Mouse (Mus musculus) adipocyte (in vitro differentiated cells): ENCODE data around the gene Krt18.
A peak's percentile ranks its signal among the peaks of the same experiment; 100 is the strongest.
"Not testable (repeated sequence)": the region's sequence is repeated elsewhere in the genome, so short reads cannot be mapped to it uniquely, and the experiment has no call there.

Experiments
- DNase-seq: peaks from one replicate; pipeline ENCODE4 v3.0.0-alpha.2; 2016; ENCODE audit warnings: low spot score

Krt18 gene

GRCm38 (mm10) chr15:102065661-102066325, 37.8 kb downstream of the Krt18 start:
- peak; percentile 98 for DNase-seq

GRCm38 (mm10) chr15:102070476-102071467, 42.8 kb downstream of the Krt18 start:
- DNase-seq: no peak

GRCm38 (mm10) chr15:102072963-102073558, 45.1 kb downstream of the Krt18 start:
- DNase-seq: no peak

GRCm38 (mm10) chr15:102073559-102074069, 45.6 kb downstream of the Krt18 start, which contains the start of gene Eif4b:
TSS of gene Eif4b (plus strand) at chr15:102073773.
- peak; percentile 100 for DNase-seq

DNA sequence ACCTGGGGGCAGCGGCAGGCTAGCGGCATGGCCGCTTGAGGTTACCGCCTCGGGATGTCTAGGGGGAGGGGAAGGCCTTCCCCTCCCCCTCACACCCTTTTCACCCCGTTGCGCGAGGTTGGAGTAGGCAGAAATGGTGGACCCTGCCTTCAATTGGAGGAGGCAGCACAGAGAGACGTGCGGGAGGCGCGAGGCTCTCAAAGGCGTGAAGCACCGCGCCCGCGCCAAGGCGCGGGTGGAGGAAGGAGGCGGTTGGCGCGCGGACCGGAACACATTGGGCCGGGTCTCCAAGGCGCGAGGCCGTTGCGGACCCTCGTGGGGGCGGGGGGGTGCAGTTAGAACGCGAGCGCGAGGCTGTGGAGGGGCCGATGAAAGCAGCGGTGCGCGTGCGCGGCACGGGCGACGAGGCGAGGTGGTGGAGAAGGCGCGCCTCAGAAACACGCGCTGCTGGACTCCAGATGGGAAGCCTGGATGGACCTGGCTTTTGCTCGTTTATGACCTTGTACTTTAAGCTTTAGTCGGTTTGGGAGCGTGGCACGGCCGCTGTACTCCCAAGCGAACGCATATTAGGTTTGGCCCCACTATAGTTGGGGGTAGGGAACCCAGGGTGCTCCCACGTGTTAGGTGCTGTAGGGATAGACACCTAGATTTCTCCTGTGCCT, 46.2 kb downstream of the Krt18 start:
- DNase-seq: peak; percentile 58

DNA sequence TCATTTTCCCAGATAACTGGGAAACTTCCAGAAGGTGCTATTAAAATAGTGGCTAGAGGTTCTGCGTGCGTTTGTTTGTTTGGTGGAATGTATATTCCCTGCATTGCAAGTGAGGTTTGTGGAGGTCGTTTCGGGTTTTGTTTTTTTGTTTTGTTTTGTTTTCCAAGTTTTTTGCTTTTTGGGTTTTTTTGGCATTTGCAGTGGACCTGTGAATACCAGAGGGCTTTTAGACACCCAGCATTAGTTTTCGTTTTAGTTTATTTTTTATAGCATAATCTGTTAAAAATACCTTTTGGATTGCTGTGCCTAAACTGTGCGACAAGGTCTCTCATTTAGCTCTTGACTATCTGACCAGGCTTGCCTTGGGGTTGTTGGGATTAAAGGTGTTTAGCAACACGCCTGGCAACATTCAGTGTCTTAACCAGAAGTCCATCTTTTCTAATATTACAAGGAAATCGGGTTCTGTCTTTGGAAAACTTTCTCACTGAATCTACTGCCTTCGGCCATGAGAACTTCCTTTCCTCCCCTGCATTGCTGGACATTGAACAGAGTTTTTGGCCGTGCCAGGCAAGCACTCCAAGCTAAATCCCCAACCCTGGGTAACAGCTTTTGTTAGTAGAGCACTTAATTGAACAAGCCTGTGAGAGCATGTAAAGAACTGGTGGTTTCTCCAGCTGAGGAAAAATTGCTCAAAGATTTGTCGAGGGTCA, 47.1 kb downstream of the Krt18 start:
- peak; percentile 50 for DNase-seq

DNA sequence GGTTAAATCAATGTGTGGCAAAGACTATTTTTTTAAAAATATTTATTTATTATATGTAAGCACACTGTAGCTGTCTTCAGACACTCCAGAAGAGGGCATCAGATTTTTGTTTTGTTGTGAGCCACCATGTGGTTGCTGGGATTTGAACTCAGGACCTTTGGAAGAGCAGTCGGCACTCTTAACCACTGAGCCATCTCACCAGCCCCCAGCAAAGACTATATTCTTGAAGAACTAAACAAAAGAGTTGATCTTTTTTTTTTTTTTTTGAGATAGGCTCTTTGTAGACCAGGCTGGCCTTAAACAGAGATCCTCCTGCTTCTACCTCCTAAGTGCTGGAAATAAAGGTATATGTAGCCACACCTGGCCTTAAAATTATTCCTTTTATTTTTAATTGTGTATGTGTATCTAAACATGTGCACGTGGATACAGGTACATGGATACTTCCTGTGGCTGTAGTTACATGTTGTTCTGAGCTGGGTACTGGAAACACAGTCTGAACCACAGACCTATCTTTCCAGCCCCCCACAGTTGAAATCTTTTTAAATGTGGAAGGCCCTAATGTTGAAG, 49.2 kb downstream of the Krt18 start:
- DNase-seq: no peak

DNA sequence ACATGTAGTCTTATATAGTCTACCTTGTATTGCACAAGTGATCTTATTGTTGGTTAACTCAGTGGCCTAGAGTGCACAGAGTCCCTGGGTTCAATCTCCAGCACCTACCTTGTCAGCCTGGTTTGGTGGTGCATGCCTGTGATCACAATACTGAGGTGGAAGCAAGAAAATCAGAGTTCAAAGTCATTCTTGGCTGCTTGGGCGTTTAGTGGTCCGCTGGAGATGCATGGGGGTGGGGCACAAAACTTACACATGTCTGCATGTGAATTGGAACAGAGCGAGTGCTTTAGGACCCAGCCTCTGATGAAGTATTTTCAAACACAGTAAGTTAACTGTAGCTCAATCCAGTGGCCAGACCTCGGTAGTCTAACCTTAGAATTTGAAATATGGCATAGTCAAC, 51.2 kb downstream of the Krt18 start:
- no peak for DNase-seq

DNA sequence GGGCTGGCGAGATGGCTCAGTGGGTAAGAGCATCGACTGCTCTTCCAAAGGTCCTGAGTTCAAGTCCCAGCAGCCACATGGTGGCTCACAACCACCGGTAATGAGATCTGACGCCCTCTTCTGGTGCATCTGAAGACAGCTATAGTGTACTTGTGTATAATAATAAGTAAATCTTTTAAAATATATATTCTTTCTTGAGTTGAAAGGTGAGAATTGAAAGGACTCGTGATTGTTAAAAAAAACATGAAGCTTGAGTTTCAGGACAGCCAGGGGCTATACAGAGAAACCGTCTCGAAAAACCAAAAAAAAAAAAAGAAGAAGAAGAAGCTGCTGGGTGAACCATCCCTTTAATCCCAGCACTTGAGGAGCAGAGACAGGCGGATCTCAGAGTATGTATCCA, 51.9 kb downstream of the Krt18 start:
- not testable (repeated sequence) for DNase-seq

DNA sequence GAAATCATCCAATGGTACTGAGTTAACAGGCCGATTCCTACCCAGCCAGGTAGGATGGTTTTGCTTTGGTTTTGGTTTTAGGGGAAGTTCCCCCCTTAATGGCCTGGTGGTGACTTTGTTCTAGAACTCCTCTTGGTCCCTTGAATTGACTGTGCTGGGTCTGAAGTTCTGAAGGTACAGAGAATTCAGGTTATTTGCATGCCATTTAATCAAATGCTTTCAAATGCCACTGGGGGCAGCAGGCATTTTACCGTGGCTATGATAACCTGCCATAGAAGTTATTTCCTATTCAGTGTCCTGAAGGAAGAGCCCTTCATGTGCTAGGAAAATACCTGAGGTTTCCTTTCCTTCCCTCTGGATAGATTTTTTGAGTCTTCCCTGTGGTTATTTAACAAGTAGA, 52.4 kb downstream of the Krt18 start:
- no peak for DNase-seq
